Mouse (Mus musculus) liver, adult 2 months (tissue): ENCODE data around the gene Gm10964.

Experiments
- CTCF ChIP-seq: fragments of 200-500 bp; IDR thresholded peaks from 2 replicates; pipeline ENCODE4 v1.5.1; 2011; ENCODE audit warnings: low read depth, low read length, control low read depth
- POLR2A ChIP-seq: fragments of 200-500 bp; IDR thresholded peaks from 2 replicates; pipeline ENCODE4 v1.6.1; 2011; ENCODE audit warnings: low read length, control low read depth; ENCODE audit not compliant: insufficient read depth; ENCODE audit errors: extremely low read depth

- no peak for TF ChIP-seq POLR2A
- TF ChIP-seq CTCF: no peak
These were observed 12.5 kb upstream of the Gm10964 start for GRCm38 (mm10) chr3:103726642-103727041.
